Mouse (Mus musculus) kidney, adult 2 months (tissue): ENCODE results near the gene Cmas.

Experiments used
- CTCF ChIP-seq: fragments of 200-500 bp; conservative IDR thresholded peaks from 2 replicates; pipeline ENCODE4 v1.5.1; 2011; ENCODE audit warnings: low read depth, mild to moderate bottlenecking, control low read depth, low read length, moderate library complexity, mixed read lengths; ENCODE audit not compliant: insufficient read depth, insufficient read length
- POLR2A ChIP-seq: fragments of 200-500 bp; IDR thresholded peaks from one replicate; pipeline ENCODE4 v1.6.1; 2011; ENCODE audit warnings: low read depth, low read length, control low read depth

GRCm38 (mm10) chr6:142738225-142738624 is 18.3 kb upstream of the Cmas start:
- TF ChIP-seq CTCF = no peak
- TF ChIP-seq POLR2A = no peak
